Mouse (Mus musculus): ENCODE results near the gene Tom1. TPM values are rescaled to one million over a fixed set of nuclear protein-coding genes. Genes with fewer than 3 reads are reported as not detected.

Gene Tom1
- total and polyA plus RNA-seq, 2 experiments from 2014 or later: 56.1 to 75.8 TPM

- TF ChIP-seq CTCF (IDR thresholded peaks at IDR 0.05; ENCODE audit: low read depth): no peak
- no peak for TF ChIP-seq EP300 (IDR thresholded peaks at IDR 0.05; ENCODE audit: low read depth)
- no peaks in the 10 kb centered on the region for H3K27me3 ChIP-seq (ENCODE audit: control insufficient read depth, insufficient read depth, low read length)
- DNase-seq (ENCODE audit: low spot score): no peak
- H3K36me3 ChIP-seq (replicated peaks; ENCODE audit: control insufficient read depth, insufficient read depth, low read length): peaks cover 11% of the 10 kb centered on the region
- 9% methylated on average over 7 of the region's 7 CpGs for WGBS
- no peak for ATAC-seq (ENCODE audit: insufficient read depth, low read depth)
- H3K4me1 ChIP-seq (ENCODE audit: control insufficient read depth, insufficient read depth): 0 out of 2 replicates have a peak, but pooled peaks cover 5% of the 10 kb centered on the region
- H3K27ac ChIP-seq (ENCODE audit: low read depth): peak overlapping the region; percentile 93; the same call in 1 of the 2 replicates
- peak overlapping the region; percentile 89 for H3K4me2 ChIP-seq (ENCODE audit: low read depth, low read length)
- peak overlapping the region; percentile 91 for H3K4me3 ChIP-seq (ENCODE audit: low read depth, low read length)
- no peaks in the 10 kb centered on the region for H3K9me3 ChIP-seq (replicated peaks; ENCODE audit: control insufficient read depth, low read length)
- peak overlapping the region; percentile 96 for H3K9ac ChIP-seq (replicated peaks; ENCODE audit: low read depth, low read length)
Observed at GRCm38 (mm10) chr8:74994540-74994939, 39.0 kb upstream of the Tom1 start.

- no peaks in the 10 kb centered on the region for H3K9me3 ChIP-seq (replicated peaks; ENCODE audit: control insufficient read depth, low read length)
- no peaks in the 10 kb centered on the region for H3K27me3 ChIP-seq (ENCODE audit: control insufficient read depth, insufficient read depth, low read length)
- no peak for ATAC-seq (ENCODE audit: insufficient read depth, low read depth)
- H3K4me2 ChIP-seq (ENCODE audit: low read depth, low read length): no peak overlapping the region
- 84% methylated on average over 3 of the region's 3 CpGs for WGBS
- no peak overlapping the region for H3K27ac ChIP-seq (ENCODE audit: low read depth)
- H3K4me3 ChIP-seq (ENCODE audit: low read depth, low read length): no peak overlapping the region
- no peaks in the 10 kb centered on the region for H3K4me1 ChIP-seq (ENCODE audit: control insufficient read depth, insufficient read depth)
- no peak for DNase-seq (ENCODE audit: low spot score)
- H3K36me3 ChIP-seq (replicated peaks; ENCODE audit: control insufficient read depth, insufficient read depth, low read length): peaks cover 52% of the 10 kb centered on the region
- TF ChIP-seq EP300 (IDR thresholded peaks at IDR 0.05; ENCODE audit: low read depth) (no peak), CTCF (IDR thresholded peaks at IDR 0.05; ENCODE audit: low read depth) (no peak)
- H3K9ac ChIP-seq (replicated peaks; ENCODE audit: low read depth, low read length): no peak overlapping the region
Observed at GRCm38 (mm10) chr8:75000431-75000830, 33.1 kb upstream of the Tom1 start.

GRCm38 (mm10) chr8:75008826-75009225 lies 24.7 kb upstream of the Tom1 start:
- WGBS: 78% methylated on average over 2 of the region's 2 CpGs
- TF ChIP-seq EP300 (IDR thresholded peaks at IDR 0.05; ENCODE audit: low read depth): no peak
- TF ChIP-seq CTCF (IDR thresholded peaks at IDR 0.05; ENCODE audit: low read depth): no peak
- H3K36me3 ChIP-seq (replicated peaks; ENCODE audit: control insufficient read depth, insufficient read depth, low read length): peaks cover 34% of the 10 kb centered on the region
- H3K4me2 ChIP-seq (ENCODE audit: low read depth, low read length): no peak overlapping the region
- peaks cover 4% of the 10 kb centered on the region; the same call in 1 of the 2 replicates for H3K4me1 ChIP-seq (ENCODE audit: control insufficient read depth, insufficient read depth)
- no peak for DNase-seq (ENCODE audit: low spot score)
- no peak overlapping the region for H3K4me3 ChIP-seq (ENCODE audit: low read depth, low read length)
- ATAC-seq (ENCODE audit: insufficient read depth, low read depth): no peak
- no peaks in the 10 kb centered on the region for H3K9me3 ChIP-seq (replicated peaks; ENCODE audit: control insufficient read depth, low read length)
- no peak overlapping the region for H3K9ac ChIP-seq (replicated peaks; ENCODE audit: low read depth, low read length)
- no peak overlapping the region for H3K27ac ChIP-seq (ENCODE audit: low read depth)
- H3K27me3 ChIP-seq (ENCODE audit: control insufficient read depth, insufficient read depth, low read length): no peaks in the 10 kb centered on the region

GRCm38 (mm10) chr8:75013557-75013956 lies 19.9 kb upstream of the Tom1 start:
- Histone ChIP-seq H3K27me3 (ENCODE audit: control insufficient read depth, insufficient read depth, low read length) (no peaks in the 10 kb centered on the region), H3K4me3 (ENCODE audit: low read depth, low read length) (no peak overlapping the region), H3K9me3 (replicated peaks; ENCODE audit: control insufficient read depth, low read length) (no peaks in the 10 kb centered on the region), H3K36me3 (replicated peaks; ENCODE audit: control insufficient read depth, insufficient read depth, low read length) (0 out of 2 replicates have a peak, but pooled peaks cover 6% of the 10 kb centered on the region), H3K4me1 (ENCODE audit: control insufficient read depth, insufficient read depth) (peaks cover 10% of the 10 kb centered on the region; the same call in 1 of the 2 replicates), H3K4me2 (ENCODE audit: low read depth, low read length) (no peak overlapping the region), H3K27ac (ENCODE audit: low read depth) (0 out of 2 replicates have a peak overlapping the region, but pooled peaks have one; percentile 11), H3K9ac (replicated peaks; ENCODE audit: low read depth, low read length) (no peak overlapping the region)
- ATAC-seq (ENCODE audit: insufficient read depth, low read depth) (no peak), DNase-seq (ENCODE audit: low spot score) (no peak)
- no peak for TF ChIP-seq EP300 (IDR thresholded peaks at IDR 0.05; ENCODE audit: low read depth)
- TF ChIP-seq CTCF (IDR thresholded peaks at IDR 0.05; ENCODE audit: low read depth): no peak
- 60% methylated on average over 2 of the region's 2 CpGs for WGBS

- Histone ChIP-seq H3K27ac (ENCODE audit: low read depth) (0 out of 2 replicates have a peak overlapping the region, but pooled peaks have one; percentile 11), H3K36me3 (replicated peaks; ENCODE audit: control insufficient read depth, insufficient read depth, low read length) (0 out of 2 replicates have a peak, but pooled peaks cover 6% of the 10 kb centered on the region), H3K4me1 (ENCODE audit: control insufficient read depth, insufficient read depth) (peaks cover 10% of the 10 kb centered on the region; the same call in 1 of the 2 replicates), H3K9me3 (replicated peaks; ENCODE audit: control insufficient read depth, low read length) (no peaks in the 10 kb centered on the region), H3K27me3 (ENCODE audit: control insufficient read depth, insufficient read depth, low read length) (no peaks in the 10 kb centered on the region), H3K9ac (replicated peaks; ENCODE audit: low read depth, low read length) (no peak overlapping the region), H3K4me2 (ENCODE audit: low read depth, low read length) (no peak overlapping the region), H3K4me3 (ENCODE audit: low read depth, low read length) (no peak overlapping the region)
- WGBS: 37% methylated on average over 3 of the region's 3 CpGs
- ATAC-seq (ENCODE audit: insufficient read depth, low read depth) (no peak), DNase-seq (ENCODE audit: low spot score) (no peak)
- TF ChIP-seq EP300 (IDR thresholded peaks at IDR 0.05; ENCODE audit: low read depth): no peak
- TF ChIP-seq CTCF (IDR thresholded peaks at IDR 0.05; ENCODE audit: low read depth): no peak
Observed at GRCm38 (mm10) chr8:75013964-75014363, 19.5 kb upstream of the Tom1 start.

- H3K4me3 ChIP-seq (ENCODE audit: low read depth, low read length): no peak overlapping the region
- ATAC-seq (ENCODE audit: insufficient read depth, low read depth) (no peak), DNase-seq (ENCODE audit: low spot score) (no peak)
- H3K9ac ChIP-seq (replicated peaks; ENCODE audit: low read depth, low read length): no peak overlapping the region
- no peaks in the 10 kb centered on the region for H3K9me3 ChIP-seq (replicated peaks; ENCODE audit: control insufficient read depth, low read length)
- WGBS: 79% methylated on average over 2 of the region's 2 CpGs
- TF ChIP-seq EP300 (IDR thresholded peaks at IDR 0.05; ENCODE audit: low read depth): no peak
- TF ChIP-seq CTCF (IDR thresholded peaks at IDR 0.05; ENCODE audit: low read depth): no peak
- 0 out of 2 replicates have a peak, but pooled peaks cover 9% of the 10 kb centered on the region for H3K36me3 ChIP-seq (replicated peaks; ENCODE audit: control insufficient read depth, insufficient read depth, low read length)
- H3K27me3 ChIP-seq (ENCODE audit: control insufficient read depth, insufficient read depth, low read length): no peaks in the 10 kb centered on the region
- H3K4me2 ChIP-seq (ENCODE audit: low read depth, low read length): no peak overlapping the region
- H3K27ac ChIP-seq (ENCODE audit: low read depth): no peak overlapping the region
- H3K4me1 ChIP-seq (ENCODE audit: control insufficient read depth, insufficient read depth): peaks cover 10% of the 10 kb centered on the region; the same call in 1 of the 2 replicates
Observed at GRCm38 (mm10) chr8:75015981-75016380, 17.5 kb upstream of the Tom1 start.
